Mouse (Mus musculus) lung, postnatal 0 days (tissue): ENCODE data around the gene Dnajc6. TPM values are rescaled to one million over a fixed set of nuclear protein-coding genes. Genes with fewer than 3 reads are reported as not detected.
A peak's percentile ranks its signal among the peaks of the same experiment; 100 is the strongest.

Source experiments
- ATAC-seq: fragments of 200-750 bp; cut with Nextera tagmentation; 2 replicates; pipeline ENCODE4 v1.8.0; 2017; ENCODE audit warnings: moderate library complexity
- DNase-seq: peaks from one replicate; pipeline ENCODE4 v3.0.0-alpha.2; 2016; ENCODE audit warnings: low spot score
- H3K27ac ChIP-seq: fragments of 300-500 bp; sonication (generic); 2 replicates; pipeline ENCODE4 v1.5.1; 2014; ENCODE audit warnings: antibody characterized with exemption, mild to moderate bottlenecking, low read length, mixed read lengths
- H3K27me3 ChIP-seq: fragments of 300-500 bp; sonication (generic); replicated peaks from 2 replicates; pipeline ENCODE4 v1.6.1; 2014; ENCODE audit warnings: low read length, mixed read lengths; ENCODE audit not compliant: insufficient read depth
- H3K36me3 ChIP-seq: fragments of 300-500 bp; sonication (generic); 2 replicates; pipeline ENCODE4 v1.6.1; 2014; ENCODE audit warnings: low read length, mixed read lengths; ENCODE audit not compliant: insufficient read depth
- H3K4me1 ChIP-seq: fragments of 300-500 bp; sonication (generic); 2 replicates; pipeline ENCODE4 v1.6.1; 2014; ENCODE audit warnings: antibody characterized with exemption, low read depth, low read length, mixed read lengths; ENCODE audit not compliant: insufficient read depth
- H3K4me2 ChIP-seq: fragments of 300-500 bp; sonication (generic); replicated peaks from 2 replicates; pipeline ENCODE4 v1.6.1; 2014; ENCODE audit warnings: low read depth, mild to moderate bottlenecking, low read length, moderate library complexity, mixed read lengths
- H3K4me3 ChIP-seq: fragments of 300-500 bp; sonication (generic); 2 replicates; pipeline ENCODE4 v1.5.1; 2014; ENCODE audit warnings: low read depth, low read length
- H3K9ac ChIP-seq: fragments of 300-500 bp; sonication (generic); replicated peaks from 2 replicates; pipeline ENCODE4 v1.6.1; 2014; ENCODE audit warnings: low read depth, mild to moderate bottlenecking
- H3K9me3 ChIP-seq: fragments of 300-500 bp; sonication (generic); 2 replicates; pipeline ENCODE4 v1.6.1; 2016; ENCODE audit warnings: low read length, mixed read lengths
- CTCF ChIP-seq: IDR thresholded peaks from 2 replicates; pipeline ENCODE4 v1.5.1; 2016; ENCODE audit warnings: antibody characterized with exemption, mild to moderate bottlenecking
- EP300 ChIP-seq: IDR thresholded peaks from 2 replicates; pipeline ENCODE4 v1.6.1; 2016; ENCODE audit warnings: antibody characterized with exemption, mild to moderate bottlenecking, control low read depth
- WGBS: fragments of 180-500 bp; shearing (Covaris S2); extraction: QIAGEN DNeasy Blood & Tissue Kit; methylation state at CpG from one replicate; pipeline ENCODE4 v1.1.7; 2014; 5-methylcytosine and 5-hydroxymethylcytosine counted together
- polyA plus RNA-seq: library from polyadenylated mRNA; unstranded; fragments of >200 nt; fragmentation: Nextera tagmentation; extraction: Ambion mirVana; gene quantifications from 2 replicates; pipeline ENCODE4 v1.2.1, GENCODE M21; 2015

Gene Dnajc6
- polyA plus RNA-seq, 1 experiment from 2014 or later: 0.14 TPM

DNA sequence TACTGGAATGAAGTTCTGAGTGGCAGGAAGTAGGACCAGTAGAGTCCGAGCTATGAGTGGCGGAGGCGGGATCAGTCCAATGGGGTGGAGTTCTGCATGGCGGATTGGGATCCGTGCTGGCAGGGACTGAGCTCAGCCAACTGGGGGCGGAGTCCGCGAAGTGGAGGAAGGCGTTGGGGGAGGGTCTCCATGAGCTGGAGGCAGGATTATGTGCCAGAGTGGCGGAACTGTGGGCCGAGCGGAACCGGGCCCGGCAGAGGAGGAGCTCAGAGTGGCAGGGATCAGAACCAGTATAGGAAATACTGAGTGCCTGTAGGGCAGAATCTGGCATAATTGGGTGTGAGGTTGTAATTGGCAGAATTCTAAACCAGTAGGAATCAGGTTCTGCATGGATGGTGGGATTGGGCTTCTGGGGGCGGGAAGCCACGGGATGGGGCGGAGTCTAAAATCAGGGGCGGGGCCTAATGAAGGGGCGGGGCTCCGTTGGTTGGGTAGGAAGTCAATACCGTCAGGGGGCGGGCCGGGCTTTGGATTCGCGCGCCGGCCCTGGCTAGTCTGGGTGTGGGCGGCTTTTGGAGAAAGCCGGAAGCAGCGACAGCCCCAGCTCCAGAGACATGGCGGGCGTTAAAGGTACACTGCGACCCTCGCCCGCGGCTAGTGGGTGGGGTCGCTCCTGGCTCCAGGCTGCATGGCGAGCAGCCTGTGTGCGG is 150.9 kb downstream of the Dnajc6 start, which contains the start of gene Leprot:
Leprot (plus strand) TSS at position 523 of the 710 bp plus-strand sequence.
- peaks cover 9% of the 10 kb centered on the region; the same call in 1 of the 2 replicates for H3K4me1 ChIP-seq
- no peaks in the 10 kb centered on the region for H3K9me3 ChIP-seq
- 0% methylated on average over 28 of the region's 39 CpGs for WGBS
- H3K27me3 ChIP-seq: no peaks in the 10 kb centered on the region
- no peaks in the 10 kb centered on the region for H3K36me3 ChIP-seq
- H3K4me3 ChIP-seq: peak within 1 kb of the TSS; percentile 94
- TF ChIP-seq EP300: no peak; the same call in 1 of the 2 replicates
- 0 out of 2 replicates have a peak, but pooled peaks have one; percentile 16 for TF ChIP-seq CTCF
- ATAC-seq: peak; percentile 96
- peak within 1 kb of the TSS; percentile 98 for H3K27ac ChIP-seq
- peak; percentile 100 for DNase-seq
- peak within 1 kb of the TSS; percentile 97 for H3K9ac ChIP-seq
- peak within 1 kb of the TSS; percentile 61 for H3K4me2 ChIP-seq

DNA sequence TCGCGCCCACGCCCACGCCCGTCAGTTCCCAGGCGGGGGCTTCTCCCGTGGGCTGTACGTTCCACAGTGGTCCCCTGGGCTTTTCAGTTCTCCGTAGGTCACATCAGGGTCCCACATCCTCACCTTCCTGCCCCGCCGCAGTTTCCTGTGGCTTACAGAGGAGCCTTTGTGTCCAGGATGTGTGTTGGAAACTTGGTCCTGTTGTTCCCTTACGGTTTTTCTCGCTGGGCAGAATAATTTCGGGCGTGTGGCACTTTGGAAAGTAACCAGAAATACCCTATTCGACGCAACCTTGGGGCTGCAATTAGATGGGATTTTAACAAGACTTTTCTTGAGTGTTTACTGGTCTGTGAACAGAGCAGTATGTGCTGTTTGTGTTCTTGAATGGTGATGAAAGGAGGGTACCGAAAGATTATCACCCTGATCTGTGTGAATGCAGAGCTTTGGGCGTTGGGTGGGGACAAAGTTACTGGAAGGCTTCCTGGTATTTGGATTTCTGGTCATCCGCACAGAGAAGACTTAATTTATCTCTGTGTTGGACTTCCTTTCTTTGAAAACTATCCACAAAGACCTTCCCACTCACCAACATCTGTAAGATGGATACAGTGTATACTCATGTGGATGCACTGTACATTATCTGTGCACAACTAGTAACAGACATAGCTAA is 151.7 kb downstream of the Dnajc6 start:
- no peaks in the 10 kb centered on the region for H3K27me3 ChIP-seq
- H3K27ac ChIP-seq: peak overlapping the region; percentile 98
- H3K36me3 ChIP-seq: no peaks in the 10 kb centered on the region
- ATAC-seq (no peak), DNase-seq (peak; percentile 39)
- H3K4me1 ChIP-seq: peaks cover 9% of the 10 kb centered on the region; the same call in 1 of the 2 replicates
- peak overlapping the region; percentile 97 for H3K9ac ChIP-seq
- H3K9me3 ChIP-seq: no peaks in the 10 kb centered on the region
- 1% methylated on average over 19 of the region's 20 CpGs for WGBS
- H3K4me3 ChIP-seq: peak overlapping the region; percentile 94
- TF ChIP-seq EP300 (no peak; the same call in 1 of the 2 replicates), CTCF (no peak)
- peak overlapping the region; percentile 60 for H3K4me2 ChIP-seq

DNA sequence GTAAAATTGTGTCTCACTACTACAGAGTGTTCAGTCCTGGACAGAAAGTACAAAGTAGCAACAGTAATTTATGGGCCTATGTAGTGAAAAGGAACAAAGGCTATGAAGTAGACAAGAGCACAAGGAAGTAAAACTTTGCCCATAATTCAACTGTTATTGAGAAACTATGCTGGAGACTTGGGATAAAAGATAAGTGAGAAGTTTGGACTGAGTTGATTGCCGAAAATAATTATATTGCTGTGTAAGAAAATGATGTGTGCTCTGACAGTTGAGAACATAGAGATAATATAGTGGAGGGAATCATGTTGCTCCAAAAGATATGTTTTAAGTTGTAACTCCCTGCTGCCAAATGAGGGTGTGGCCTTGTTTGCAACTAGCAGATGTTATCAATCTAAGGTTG is 152.3 kb downstream of the Dnajc6 start:
- TF ChIP-seq EP300: peak; percentile 32; the same call in 1 of the 2 replicates
- TF ChIP-seq CTCF: no peak
- H3K4me2 ChIP-seq: peak overlapping the region; percentile 60
- ATAC-seq: no peak
- no peaks in the 10 kb centered on the region for H3K9me3 ChIP-seq
- 0 out of 2 replicates have a peak overlapping the region, but pooled peaks have one; percentile 97 for H3K9ac ChIP-seq
- H3K27me3 ChIP-seq: no peaks in the 10 kb centered on the region
- H3K27ac ChIP-seq: peak overlapping the region; percentile 98; the same call in 1 of the 2 replicates
- 53% methylated on average over 1 of the region's 1 CpGs for WGBS
- peak overlapping the region; percentile 94 for H3K4me3 ChIP-seq
- H3K36me3 ChIP-seq: no peaks in the 10 kb centered on the region
- H3K4me1 ChIP-seq: peaks cover 9% of the 10 kb centered on the region; the same call in 1 of the 2 replicates
- DNase-seq: peak; percentile 62

DNA sequence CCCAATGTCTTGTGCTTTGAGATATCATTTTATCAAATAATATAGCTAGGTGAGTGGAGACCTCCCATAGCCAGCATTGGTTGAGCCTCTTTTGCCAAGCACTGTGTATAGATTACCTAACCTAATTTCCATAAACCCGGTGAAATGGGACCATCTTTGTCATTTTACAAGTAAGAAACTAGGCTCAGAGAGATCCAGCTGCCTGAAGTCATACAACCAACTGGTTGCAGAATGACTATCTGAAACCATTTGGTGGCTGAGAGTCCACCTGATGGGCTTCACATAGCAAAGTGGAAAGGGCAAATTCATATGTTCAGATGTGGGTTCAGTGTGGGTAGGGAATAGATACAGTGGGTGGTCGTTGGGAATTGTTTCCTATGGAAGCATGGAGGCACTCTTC is 154.5 kb downstream of the Dnajc6 start:
- no peak for ATAC-seq
- Histone ChIP-seq H3K27ac (no peak overlapping the region), H3K9me3 (no peaks in the 10 kb centered on the region), H3K36me3 (0 out of 2 replicates have a peak, but pooled peaks cover 7% of the 10 kb centered on the region), H3K4me2 (no peak overlapping the region), H3K4me3 (no peak overlapping the region), H3K27me3 (no peaks in the 10 kb centered on the region), H3K9ac (no peak overlapping the region), H3K4me1 (peaks cover 9% of the 10 kb centered on the region; the same call in 1 of the 2 replicates)
- DNase-seq: no peak
- TF ChIP-seq EP300 (no peak), CTCF (no peak)
- WGBS: 84% methylated on average over 2 of the region's 2 CpGs

DNA sequence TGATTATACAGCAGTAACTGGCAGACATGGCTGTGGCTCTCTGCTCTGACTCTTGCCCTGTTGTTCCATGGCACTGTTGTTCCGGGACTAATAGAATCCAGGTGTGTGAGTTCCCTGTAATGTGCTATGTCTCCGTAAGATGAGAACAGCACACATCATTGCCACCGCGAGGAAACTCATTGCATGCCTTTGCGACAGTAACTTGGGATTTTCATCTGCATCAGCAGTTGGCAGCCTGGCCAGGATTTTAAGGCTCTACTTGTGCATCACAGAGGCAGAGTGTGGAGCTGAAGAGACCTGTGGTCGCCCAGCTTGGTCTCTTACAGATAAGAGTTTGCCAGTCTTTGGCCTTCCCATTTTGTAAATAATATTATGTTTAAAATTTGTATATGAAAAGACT is 157.8 kb downstream of the Dnajc6 start:
- 84% methylated on average over 6 of the region's 6 CpGs for WGBS
- Histone ChIP-seq H3K9me3 (no peaks in the 10 kb centered on the region), H3K27ac (no peak overlapping the region), H3K4me2 (no peak overlapping the region), H3K4me1 (peaks cover 5% of the 10 kb centered on the region; the same call in 1 of the 2 replicates), H3K36me3 (peaks cover 11% of the 10 kb centered on the region; the same call in 1 of the 2 replicates), H3K9ac (no peak overlapping the region), H3K27me3 (no peaks in the 10 kb centered on the region), H3K4me3 (no peak overlapping the region)
- TF ChIP-seq EP300 (no peak), CTCF (no peak)
- ATAC-seq (no peak), DNase-seq (no peak)

DNA sequence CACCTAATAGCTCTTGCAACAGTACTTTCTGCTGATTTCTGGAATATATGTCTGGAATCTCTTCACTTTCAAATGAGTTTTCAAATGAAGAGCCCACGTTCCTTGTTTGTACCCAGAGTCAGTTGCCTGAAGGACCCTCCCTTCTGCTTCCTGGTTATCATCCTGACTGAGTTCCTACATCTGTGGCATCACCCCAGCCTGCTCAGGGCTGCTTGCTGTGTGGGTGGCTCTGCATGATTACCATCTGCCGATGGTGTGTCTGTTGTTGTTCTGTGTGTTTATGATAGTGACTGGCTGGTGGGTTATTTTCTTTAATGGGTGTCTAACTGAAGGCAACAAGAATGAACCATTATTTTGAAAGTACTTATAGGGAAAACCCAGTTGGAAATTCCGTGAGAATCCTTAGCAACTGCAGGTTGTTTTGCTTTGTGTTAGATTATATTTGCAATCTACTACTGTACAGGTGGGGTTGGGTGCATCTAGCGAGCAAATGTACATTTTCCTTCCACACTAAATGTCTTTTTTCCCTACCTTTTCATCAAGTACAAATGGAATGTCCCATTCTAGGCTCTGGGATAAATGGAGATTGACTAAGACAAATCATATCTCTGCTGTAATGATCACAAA is 158.5 kb downstream of the Dnajc6 start:
- Histone ChIP-seq H3K9me3 (no peaks in the 10 kb centered on the region), H3K4me1 (no peaks in the 10 kb centered on the region), H3K27me3 (no peaks in the 10 kb centered on the region), H3K9ac (no peak overlapping the region), H3K36me3 (peaks cover 16% of the 10 kb centered on the region; the same call in 1 of the 2 replicates), H3K27ac (no peak overlapping the region), H3K4me3 (no peak overlapping the region), H3K4me2 (no peak overlapping the region)
- DNase-seq (no peak), ATAC-seq (no peak)
- 75% methylated on average over 4 of the region's 4 CpGs for WGBS
- no peak for TF ChIP-seq CTCF
- TF ChIP-seq EP300: no peak
